Mouse (Mus musculus) embryonic stem cell, embryonic (primary cell): ENCODE measurements at regions not wholly inside any gene's neighbourhood (a gene's known extent, or its start where the extent isn't known, plus 50 kb on each side); places are given as distances from the start of the nearest gene placed in this dataset.
"Not testable (repeated sequence)": the region's sequence is repeated elsewhere in the genome, so short reads cannot be mapped to it uniquely, and the experiment has no call there.

ENCODE experiments used
- CTCF ChIA-PET, 4 experiments: fragments of 300-600 bp in 2 of 4; fragments of 350-600 bp in 2 of 4; sonication (Branson Sonifier 250); formaldehyde crosslinking; loops; one replicate each; lab custom pipeline; 2022; ENCODE audit warnings: inconsistent platforms in 2 of 4; lab: Charles Lee
- POLR2A ChIA-PET, 4 experiments: fragments of 300-600 bp in 2 of 4; fragments of 350-600 bp in 2 of 4; sonication (Branson Sonifier 250); formaldehyde crosslinking; loops; one replicate each; lab custom pipeline; 2022; ENCODE audit warnings: antibody characterized with exemption in 4 of 4, inconsistent platforms in 1 of 4; lab: Charles Lee

DNA sequence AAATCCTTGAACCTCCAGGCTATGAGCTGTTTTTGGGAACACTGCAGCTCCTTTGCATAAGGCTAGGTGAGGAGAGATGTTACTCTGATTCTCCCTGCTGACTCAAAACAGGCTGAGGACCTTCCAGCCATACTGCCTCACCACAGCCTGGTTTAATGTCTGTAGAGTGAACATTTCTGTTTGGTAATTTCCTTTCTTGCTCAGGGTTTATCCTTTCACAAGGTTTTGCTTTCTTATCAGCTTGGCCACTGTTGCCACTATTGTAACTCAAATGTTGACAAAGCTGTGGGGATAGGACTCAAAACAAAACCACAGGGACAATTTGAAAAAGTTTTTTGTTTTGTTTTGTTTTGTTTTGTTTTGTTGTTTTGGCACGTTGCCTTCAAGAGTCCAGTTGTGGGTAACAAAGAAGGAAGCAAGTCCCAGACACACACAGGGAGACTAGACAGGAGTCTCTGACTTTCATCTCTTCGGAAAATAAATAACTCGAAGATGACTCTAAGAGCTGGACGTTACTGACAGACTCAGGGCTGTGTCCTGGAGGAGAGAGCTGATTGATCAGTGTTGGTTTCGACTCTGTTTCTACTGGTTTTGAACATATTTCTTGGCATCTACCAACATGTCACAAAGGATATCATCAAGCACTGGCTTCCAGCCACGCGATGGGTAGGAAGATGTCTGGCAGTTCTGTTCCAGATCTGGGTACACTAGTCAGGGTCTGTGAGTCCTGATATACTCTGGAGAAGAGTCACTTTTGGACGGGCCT is 268.9 kb upstream of the Arglu1 start:
- CTCF ChIA-PET, result no interaction called here
- POLR2A ChIA-PET, result no interaction called here

- POLR2A ChIA-PET, result not testable (repeated sequence)
These were observed 267.8 kb upstream of the Arglu1 start for GRCm38 (mm10) chr8:8958140-8958539.

DNA sequence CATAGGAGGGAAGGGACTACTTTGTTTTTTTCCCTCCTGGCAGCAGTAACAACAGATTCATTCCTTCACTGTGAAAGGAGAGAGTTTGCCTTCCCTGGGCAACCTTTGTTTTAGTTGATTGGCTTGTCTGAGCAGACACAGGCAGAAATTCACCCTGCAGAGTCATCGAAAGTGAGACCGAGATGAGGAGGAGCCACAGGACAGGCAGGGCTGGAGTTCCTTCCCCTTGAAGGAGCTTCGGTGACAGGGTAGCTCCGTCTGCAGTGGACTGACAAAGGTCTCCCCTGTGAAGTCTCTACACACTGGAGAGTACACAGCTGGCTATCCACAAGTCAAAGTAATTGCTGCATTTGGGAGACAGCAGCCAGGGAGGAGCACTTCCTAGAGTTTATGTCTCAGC is 261.9 kb upstream of the Arglu1 start:
- ChIA-PET POLR2A (no interaction called here), CTCF (interaction anchor here in 1 of 4 experiments (0.5 kb wide), 1 partner anchor 69 kb away, joined by 4 read pairs; no protein-coding TSS in a partner anchor)

More at GRCm38 (mm10) chr8:8958140-8958539, 267.8 kb upstream of the Arglu1 start:
- CTCF ChIA-PET, result not testable (repeated sequence)

- POLR2A ChIA-PET, result interaction anchor here in 1 of 4 experiments (0.6 kb wide), 1 partner anchor 172 kb away, joined by 3 read pairs; no protein-coding TSS in a partner anchor
- CTCF ChIA-PET, result no interaction called here
These were observed 260.9 kb upstream of the Arglu1 start for GRCm38 (mm10) chr8:8951186-8951585.

DNA sequence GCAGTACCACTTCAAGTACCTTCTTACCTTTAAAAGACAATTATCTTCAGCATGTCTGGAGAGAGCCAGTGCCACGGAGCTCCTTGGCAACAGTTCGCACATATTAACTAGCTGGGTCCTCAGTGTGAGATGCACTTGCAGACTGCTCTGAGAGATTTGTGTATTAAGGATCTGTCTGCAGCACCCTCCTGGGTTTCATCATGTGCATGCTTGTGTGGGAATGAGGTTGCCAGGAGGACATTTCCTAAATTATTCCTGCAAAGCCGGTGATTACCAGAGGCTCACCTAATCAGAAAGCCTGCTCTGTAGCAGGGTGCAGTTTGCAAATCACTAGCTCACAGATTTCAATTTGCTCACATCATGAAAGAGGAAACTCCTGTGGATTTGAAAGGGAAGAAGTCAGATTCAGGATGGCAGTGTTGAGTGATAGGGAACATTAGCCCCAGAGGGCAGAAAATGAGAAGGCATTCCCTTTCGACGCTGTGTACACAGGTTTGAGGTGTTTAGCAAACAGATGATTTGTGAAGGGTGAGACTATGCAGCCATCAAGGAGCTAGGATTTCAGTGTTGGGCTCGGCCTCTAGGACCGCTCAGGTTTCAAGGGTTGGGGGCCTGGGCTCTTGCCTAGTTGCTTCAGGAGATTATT is 257.3 kb upstream of the Arglu1 start:
- ChIA-PET POLR2A (no interaction called here), CTCF (no interaction called here)

GRCm38 (mm10) chr8:8942991-8943390 is 252.7 kb upstream of the Arglu1 start:
- POLR2A ChIA-PET, result interaction anchor here in 1 of 4 experiments (1.4 kb wide), 1 partner anchor 23 kb away, joined by 3 read pairs; no protein-coding TSS in a partner anchor

DNA sequence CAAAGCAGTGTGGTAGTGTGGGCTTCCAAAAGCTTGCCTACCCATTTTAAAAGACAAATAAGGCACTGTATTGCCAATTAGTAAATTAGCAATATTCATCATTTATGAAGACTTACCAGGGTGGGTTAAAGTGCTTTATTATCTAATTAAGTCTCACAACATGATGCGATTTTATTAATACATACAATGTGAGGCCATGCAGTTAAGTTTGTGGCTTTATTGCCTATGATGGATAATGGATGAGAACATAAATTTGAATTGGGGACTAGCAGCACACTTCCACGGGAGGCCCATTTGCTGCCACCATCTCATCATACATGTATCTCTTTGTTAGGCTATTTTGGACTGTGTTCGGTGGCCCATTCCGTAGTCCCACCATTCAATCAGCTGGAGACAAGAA is 250.6 kb upstream of the Arglu1 start:
- ChIA-PET POLR2A (no interaction called here), CTCF (no interaction called here)

More at GRCm38 (mm10) chr8:8942991-8943390, 252.7 kb upstream of the Arglu1 start:
- CTCF ChIA-PET, result no interaction called here

GRCm38 (mm10) chr8:8938536-8938935 is 248.2 kb upstream of the Arglu1 start:
- POLR2A ChIA-PET, result interaction anchor here in 1 of 4 experiments (0.5 kb wide), 1 partner anchor 46 kb away, joined by 4 read pairs; no protein-coding TSS in a partner anchor

DNA sequence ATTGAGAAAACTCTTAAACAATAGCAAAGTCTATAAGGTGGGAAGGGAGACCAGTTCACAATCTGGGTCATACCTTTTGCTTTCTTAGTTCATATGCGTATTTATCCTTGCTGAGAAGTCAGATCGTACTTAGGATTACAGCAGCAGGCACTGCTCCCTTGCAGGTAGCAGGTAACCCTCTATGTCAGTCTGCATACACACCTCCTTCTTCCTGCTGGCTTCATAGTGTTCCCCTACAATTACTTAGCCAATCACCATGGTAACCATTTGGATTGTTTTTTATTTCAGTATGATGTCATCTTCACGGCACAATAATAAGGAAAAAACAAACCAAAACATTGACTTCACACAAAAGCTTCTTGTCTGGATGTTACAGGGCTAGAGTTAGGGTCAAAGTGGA is 242.1 kb upstream of the Arglu1 start:
- ChIA-PET POLR2A (no interaction called here), CTCF (no interaction called here)

More at GRCm38 (mm10) chr8:8938536-8938935, 248.2 kb upstream of the Arglu1 start:
- CTCF ChIA-PET, result interaction anchor here in 1 of 4 experiments (1.3 kb wide), 1 partner anchor 54 kb away, joined by 5 read pairs; no protein-coding TSS in a partner anchor

- ChIA-PET CTCF (interaction anchor here in 2 of 4 experiments (0.6 kb wide), 2 partner anchors 228 to 779 kb away, joined by 3 to 4 read pairs; no protein-coding TSS in a partner anchor), POLR2A (no interaction called here)
These were observed 241.4 kb upstream of the Arglu1 start for GRCm38 (mm10) chr8:8931746-8932145.

- ChIA-PET CTCF (no interaction called here), POLR2A (no interaction called here)
These were observed 237.9 kb upstream of the Arglu1 start for GRCm38 (mm10) chr8:8928074-8928862.

DNA sequence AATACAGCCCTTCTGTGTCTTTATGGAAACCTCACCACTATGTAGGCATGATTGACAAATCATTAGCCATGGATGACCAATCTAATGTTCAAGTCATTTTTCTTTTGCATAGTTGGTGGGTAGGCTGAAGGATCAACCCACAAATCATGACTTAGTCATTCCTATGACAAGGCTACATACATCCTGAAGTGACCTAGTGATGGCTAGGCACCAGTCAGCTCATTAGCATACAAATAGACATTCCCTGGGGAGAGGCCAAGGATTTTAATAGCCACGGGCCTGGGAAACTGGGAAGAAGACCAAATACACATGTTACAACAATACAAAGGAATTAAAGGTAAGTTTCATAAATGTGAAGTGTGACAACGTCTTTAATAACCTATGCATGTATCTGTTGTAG is 231.1 kb upstream of the Arglu1 start:
- CTCF ChIA-PET, result interaction anchor here in 1 of 4 experiments (0.6 kb wide), 1 partner anchor 249 kb away, joined by 4 read pairs; no protein-coding TSS in a partner anchor
- POLR2A ChIA-PET, result no interaction called here

- CTCF ChIA-PET, result interaction anchor here in 1 of 4 experiments (0.6 kb wide), 1 partner anchor 336 kb away, joined by 3 read pairs; no protein-coding TSS in a partner anchor
- POLR2A ChIA-PET, result interaction anchor here in 2 of 4 experiments (0.6 to 0.7 kb wide), 3 partner anchors 24 to 499 kb away, joined by 3 read pairs; no protein-coding TSS in a partner anchor
These were observed 229.5 kb upstream of the Arglu1 start for GRCm38 (mm10) chr8:8919582-8920503.

- ChIA-PET CTCF (no interaction called here), POLR2A (interaction anchor here in 3 of 4 experiments (0.6 kb wide), 3 partner anchors 71 to 498 kb away, joined by 3 to 6 read pairs (median 3); no protein-coding TSS in a partner anchor)
These were observed 228.7 kb upstream of the Arglu1 start for GRCm38 (mm10) chr8:8919040-8919439.

- CTCF ChIA-PET, result no interaction called here
- POLR2A ChIA-PET, result no interaction called here
These were observed 217.3 kb upstream of the Arglu1 start for GRCm38 (mm10) chr8:8907478-8908165.

DNA sequence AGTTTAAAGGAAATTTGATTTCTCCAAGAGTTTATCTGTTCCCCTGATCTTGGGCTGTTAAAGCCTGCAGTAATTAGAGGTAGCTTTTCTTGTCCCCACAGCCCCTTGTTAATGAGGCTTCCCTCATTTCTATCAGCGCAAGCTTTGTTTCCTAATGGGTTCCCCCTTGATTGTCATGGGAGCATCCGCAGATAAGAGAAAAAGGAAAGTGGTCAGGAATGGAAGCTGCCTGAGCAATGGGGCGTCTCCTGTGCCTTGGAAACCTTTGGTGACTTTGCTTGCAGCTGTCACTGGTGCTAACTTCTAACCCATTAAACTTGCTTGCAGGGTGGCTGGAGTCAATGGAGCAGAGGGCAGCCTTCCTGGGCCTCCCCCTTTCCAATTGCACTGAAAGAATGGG is 202.7 kb upstream of the Arglu1 start:
- CTCF ChIA-PET, result no interaction called here
- POLR2A ChIA-PET, result no interaction called here

DNA sequence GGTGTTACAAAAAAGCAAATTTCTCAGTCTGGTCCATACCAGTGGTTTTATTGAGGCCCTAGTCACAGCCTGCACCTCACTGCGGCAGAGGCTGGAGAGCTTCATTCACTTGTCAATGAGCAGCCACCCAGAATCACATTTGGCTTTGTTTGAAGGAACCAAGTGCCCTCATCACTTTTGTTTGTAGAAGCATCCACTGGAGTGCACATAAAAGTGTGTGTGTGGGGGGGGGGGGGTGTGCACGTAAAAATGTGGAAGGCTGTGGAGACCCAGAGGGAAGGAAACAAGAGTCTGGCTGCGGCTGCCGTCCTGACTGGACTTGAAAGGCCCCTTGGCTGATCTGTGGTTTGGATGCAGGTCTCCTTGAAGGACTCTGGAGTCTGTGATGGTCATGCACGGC is 187.0 kb upstream of the Arglu1 start:
- ChIA-PET CTCF (no interaction called here), POLR2A (no interaction called here)
